ENCODE assay signal across 24 mouse cellular contexts in the genomic region with DNA sequence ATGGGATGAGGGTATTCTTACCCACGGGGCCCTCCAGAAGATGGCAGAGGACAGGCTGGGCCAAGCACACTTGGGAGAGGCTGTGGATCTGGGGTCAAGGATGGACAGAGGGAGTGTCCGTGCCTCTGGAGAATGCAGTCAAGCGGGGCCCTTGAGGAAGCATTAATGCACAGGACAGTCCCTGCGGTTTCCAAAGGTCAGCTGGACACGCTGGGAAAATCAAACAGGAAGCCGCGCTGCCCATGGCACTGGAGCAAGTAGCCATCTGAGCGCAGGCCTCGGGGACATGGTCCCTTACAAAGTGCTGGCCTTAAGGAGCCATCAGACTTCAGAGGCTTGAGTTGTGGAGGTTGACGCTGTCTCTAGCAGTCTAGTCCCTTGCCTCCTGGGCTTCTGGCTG. TPM values are rescaled to one million over a fixed set of nuclear protein-coding genes. Genes with fewer than 3 reads are reported as not detected.
"Had no signal": no experiment of that assay in that cellular context is flagged by ENCODE, and none has a peak within 500 bp of the region (broad histone marks: within the 10 kb centered on the region; RNA-seq: fewer than 3 reads in every experiment).

No protein-coding gene starts in this region.

- H3K9me3 ChIP-seq: liver, embryonic 13.5 days; neural tube, embryonic 12.5 days; neural tube, embryonic 15.5 days; stomach, embryonic 15.5 days had no signal

- H3K9ac ChIP-seq: liver, embryonic 13.5 days; neural tube, embryonic 12.5 days; neural tube, embryonic 15.5 days; stomach, embryonic 15.5 days had no signal

- DNase-seq: layer of hippocampus, adult 9-11 months; layer of hippocampus, postnatal 36 days; liver, embryonic 13.5 days; lung, adult 2 months; lung, postnatal 14 days; lung, postnatal 4 days; midbrain, embryonic 14.5 days; right cerebral cortex, adult 18-20 months; right cerebral cortex, postnatal 14 days; spleen, adult 18-20 months; thymus, postnatal 25 days had no signal

- H3K4me3 ChIP-seq: layer of hippocampus, adult 2 months; left cerebral cortex, adult 2 months; liver, embryonic 13.5 days; neural tube, embryonic 12.5 days; neural tube, embryonic 15.5 days; stomach, embryonic 15.5 days had no signal

- H3K4me2 ChIP-seq: liver, embryonic 13.5 days; midbrain, embryonic 11.5 days; neural tube, embryonic 12.5 days; neural tube, embryonic 15.5 days; stomach, embryonic 15.5 days had no signal

- H3K27ac ChIP-seq: layer of hippocampus, adult 2 months; left cerebral cortex, adult 2 months; liver, embryonic 13.5 days; neural tube, embryonic 12.5 days; neural tube, embryonic 15.5 days; stomach, embryonic 15.5 days had no signal

- H3K27me3 ChIP-seq: neural tube, embryonic 12.5 days; neural tube, embryonic 15.5 days; stomach, embryonic 15.5 days had no signal

- H3K36me3 ChIP-seq: liver, embryonic 13.5 days; neural tube, embryonic 12.5 days; neural tube, embryonic 15.5 days; stomach, embryonic 15.5 days had no signal

- ATAC-seq: inflammation-experienced regulatory T-cells, adult 6 months; intestine, embryonic 16.5 days had no signal

- H3K4me1 ChIP-seq: neural tube, embryonic 12.5 days; neural tube, embryonic 15.5 days had no signal

RNA-seq across cellular contexts. Expression of a gene that starts 1.5 kb away (rescaled TPM):
- polyA plus RNA-seq: inflammation-experienced regulatory T-cells, adult 6 months; intestine, embryonic 16.5 days; large intestine, adult 2 months; limb, embryonic 11.5 days; liver, adult 2 months; liver, embryonic 13.5 days; liver, embryonic 16.5 days had no signal

RNA-seq across cellular contexts. Expression of a gene that starts 51.6 kb away (rescaled TPM):
- polyA plus RNA-seq: inflammation-experienced regulatory T-cells, adult 6 months; intestine, embryonic 16.5 days; limb, embryonic 11.5 days; liver, embryonic 13.5 days; liver, embryonic 16.5 days; midbrain, embryonic 11.5 days; midbrain, embryonic 14.5 days; midbrain, postnatal 0 days; neural tube, embryonic 12.5 days; neural tube, embryonic 15.5 days had no signal
